Mouse (Mus musculus) forelimb bud, embryonic 11.5 days (tissue): ENCODE results near the gene Ncln.

Experiments used
- DNase-seq: peaks from one replicate; pipeline ENCODE4 v3.0.0-alpha.2; 2012; ENCODE audit warnings: low read depth, low spot score

Gene Ncln

DNA sequence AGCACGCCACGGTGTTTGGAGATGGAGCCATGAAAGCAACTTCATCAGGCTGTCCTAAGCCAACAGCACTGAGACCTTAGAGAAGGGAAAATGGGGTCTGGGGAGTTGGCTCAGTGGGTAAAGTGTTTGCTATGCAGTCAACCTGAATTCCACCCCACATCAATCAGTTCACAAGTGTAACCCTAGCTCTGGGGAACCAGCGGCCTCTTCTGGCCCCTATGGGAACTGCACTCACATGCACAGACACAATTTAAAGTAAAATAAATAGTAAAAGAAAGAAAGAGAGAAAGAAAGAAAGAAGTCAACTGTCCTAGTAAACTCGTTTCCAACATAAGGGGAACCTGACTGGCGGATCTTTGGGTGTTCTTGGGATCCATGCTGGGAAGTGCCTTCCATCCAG, 17.6 kb upstream of the Ncln start:
- no peak for DNase-seq

DNA sequence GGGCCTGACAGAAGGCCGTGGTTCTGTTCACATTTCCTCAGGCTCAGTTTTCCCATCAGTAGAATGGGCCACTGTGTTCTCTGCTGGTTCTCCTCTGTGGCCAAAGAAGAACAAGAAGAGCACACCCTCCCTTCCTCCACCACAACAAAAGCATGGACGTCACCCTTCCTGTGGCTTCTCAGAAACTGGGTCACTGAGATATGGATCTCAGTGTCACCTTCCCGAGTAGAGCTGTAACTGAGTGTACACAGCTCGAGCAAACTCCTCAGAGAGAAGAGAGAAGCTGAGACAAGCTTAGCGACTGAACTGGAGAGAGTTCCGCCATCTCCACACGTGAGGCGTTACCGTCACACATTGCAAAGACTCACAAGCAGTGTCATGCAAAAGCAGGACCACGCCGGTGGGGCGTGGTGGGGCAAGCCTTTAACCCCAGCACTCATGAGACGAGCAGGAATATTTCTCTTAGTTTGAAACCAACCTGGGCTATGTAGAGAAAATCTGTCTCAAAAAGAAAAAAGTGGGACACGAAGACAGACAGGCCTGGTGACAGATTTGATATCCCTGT, 14.1 kb upstream of the Ncln start:
- no peak for DNase-seq

- DNase-seq, result no peak
Observed at GRCm38 (mm10) chr10:81507691-81508489, 11.7 kb upstream of the Ncln start.

- no peak for DNase-seq
Observed at GRCm38 (mm10) chr10:81507095-81507494, 10.9 kb upstream of the Ncln start.

GRCm38 (mm10) chr10:81505016-81505664, 8.9 kb upstream of the Ncln start:
- no peak for DNase-seq

DNA sequence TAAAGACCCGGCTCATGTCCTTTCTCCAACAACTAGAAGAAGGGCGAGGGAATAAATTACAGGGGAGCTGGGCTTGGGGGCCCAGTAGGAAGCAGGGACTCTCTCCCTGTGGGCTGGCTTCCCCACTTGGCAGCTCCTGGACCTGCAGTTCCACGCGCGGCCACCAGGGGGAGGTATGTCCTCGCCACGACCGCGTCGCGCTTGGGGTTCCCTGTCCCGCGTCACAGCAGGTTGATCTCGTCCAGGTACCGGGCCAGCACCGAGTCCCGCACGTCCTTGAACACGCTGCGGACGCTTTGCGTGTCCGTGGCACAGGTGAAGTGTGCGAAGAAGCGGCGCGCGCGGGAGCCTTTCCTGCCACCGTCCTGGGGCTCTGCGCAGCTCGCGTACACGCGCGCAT, 6.5 kb upstream of the Ncln start:
- DNase-seq, result peak; percentile 68

- DNase-seq, result no peak
Observed at GRCm38 (mm10) chr10:81501863-81502262, 5.7 kb upstream of the Ncln start.

- DNase-seq, result no peak
Observed at GRCm38 (mm10) chr10:81500032-81500431, 3.8 kb upstream of the Ncln start, which contains the start of gene S1pr4. TSS of gene S1pr4 (minus strand) at chr10:81500132.

- DNase-seq, result no peak
Observed at GRCm38 (mm10) chr10:81499250-81499901, 3.2 kb upstream of the Ncln start.

DNA sequence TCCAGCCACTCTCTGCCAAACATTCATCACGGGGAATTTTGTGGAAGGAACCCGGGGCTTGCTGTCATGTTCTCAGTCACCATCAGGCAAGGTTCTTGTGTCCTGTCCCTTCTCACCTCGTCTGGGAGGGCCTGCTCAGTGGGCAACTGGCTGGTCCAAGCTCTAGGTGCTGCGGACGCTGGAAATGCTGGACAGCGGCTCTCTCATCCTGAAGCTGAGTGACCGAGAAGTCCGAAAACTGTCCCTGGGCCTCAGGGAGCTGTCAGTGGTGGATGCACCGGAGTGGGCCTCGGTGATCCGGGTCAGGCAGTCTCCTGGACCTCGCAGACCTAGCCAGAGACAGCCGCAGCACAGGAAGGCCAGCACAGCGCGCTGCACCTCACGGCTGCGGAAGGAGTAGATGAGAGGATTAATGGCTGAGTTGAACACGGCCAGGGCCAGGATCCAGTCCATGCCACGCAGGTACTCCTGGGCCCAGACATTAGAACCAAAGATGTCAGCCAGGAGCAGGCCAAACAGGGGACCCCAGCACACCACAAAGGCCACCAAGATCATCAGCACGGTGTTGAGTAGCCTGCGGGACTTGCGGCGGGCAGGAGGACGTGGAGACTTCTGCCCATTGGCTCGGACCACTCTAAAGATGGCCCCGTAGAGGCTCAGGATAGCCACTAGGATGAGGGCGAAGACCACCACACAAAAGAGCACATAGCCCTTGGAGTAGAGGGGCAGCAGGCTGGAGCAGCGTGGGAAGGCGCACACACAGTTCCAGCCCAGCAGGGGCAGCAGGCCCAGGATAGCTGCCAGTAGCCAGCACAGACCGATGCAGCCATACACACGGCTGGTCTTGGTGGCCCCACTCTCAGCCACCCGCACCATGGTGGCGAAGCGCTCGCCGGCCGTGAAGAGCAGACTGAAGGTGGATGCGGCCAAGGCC, 2.4 kb upstream of the Ncln start:
- no peak for DNase-seq

- DNase-seq, result no peak
Observed at GRCm38 (mm10) chr10:81497401-81498270, 1.4 kb upstream of the Ncln start.

GRCm38 (mm10) chr10:81496969-81497368, 777 bp upstream of the Ncln start:
- no peak for DNase-seq

DNA sequence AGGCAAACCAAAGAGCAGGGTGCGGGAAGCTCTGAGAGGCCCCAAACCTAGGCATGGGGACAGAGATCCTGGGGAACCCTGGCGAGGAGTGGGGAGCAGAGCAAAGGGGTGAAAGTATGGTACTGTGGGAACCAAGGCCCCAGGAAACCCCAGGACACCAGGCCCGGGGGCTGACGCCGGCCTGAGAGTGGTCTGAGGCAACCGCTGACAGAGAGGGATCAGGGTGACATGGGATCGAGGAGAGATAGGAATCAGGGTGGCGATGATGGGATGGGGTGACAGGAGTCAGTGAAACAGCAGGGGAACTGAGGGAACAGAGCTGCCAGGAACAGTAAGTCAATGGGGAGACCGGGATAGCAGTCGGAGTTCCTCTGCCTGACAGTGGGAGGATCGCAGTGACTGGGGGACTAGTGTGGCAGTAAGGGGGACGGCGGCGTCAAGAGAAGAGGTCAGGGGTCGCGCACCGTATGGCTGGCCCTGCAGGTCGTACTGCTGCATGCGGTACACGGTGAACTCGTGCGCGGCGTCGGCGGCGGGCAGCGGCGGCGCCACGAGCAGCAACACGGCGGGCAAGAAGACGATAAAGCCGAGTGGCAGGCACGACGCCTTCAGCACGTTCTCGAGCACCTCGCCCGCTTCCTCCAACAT, 452 bp downstream of the Ncln start:
- no peak for DNase-seq

DNA sequence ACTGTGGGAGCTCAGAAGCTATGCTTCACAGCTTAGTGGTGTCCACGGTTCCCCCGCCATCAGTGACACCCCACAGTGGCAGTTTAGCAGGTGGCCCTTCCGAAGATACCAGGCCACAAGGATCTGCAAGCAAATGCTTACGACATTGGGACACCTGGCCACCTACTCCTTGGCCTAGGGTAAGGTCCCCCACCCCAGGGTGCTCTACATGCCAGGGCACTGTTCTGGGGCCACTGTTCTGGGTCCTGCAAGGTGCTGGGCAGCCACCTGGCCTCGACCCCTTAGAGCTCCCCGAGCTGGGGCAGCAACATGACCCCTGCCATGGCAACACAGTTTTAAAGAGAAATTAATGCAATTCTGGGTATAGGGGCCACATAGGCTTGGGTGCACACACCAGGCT, 1.0 kb downstream of the Ncln start:
- DNase-seq, result no peak

GRCm38 (mm10) chr10:81494260-81495041, 1.7 kb downstream of the Ncln start:
- no peak for DNase-seq

DNA sequence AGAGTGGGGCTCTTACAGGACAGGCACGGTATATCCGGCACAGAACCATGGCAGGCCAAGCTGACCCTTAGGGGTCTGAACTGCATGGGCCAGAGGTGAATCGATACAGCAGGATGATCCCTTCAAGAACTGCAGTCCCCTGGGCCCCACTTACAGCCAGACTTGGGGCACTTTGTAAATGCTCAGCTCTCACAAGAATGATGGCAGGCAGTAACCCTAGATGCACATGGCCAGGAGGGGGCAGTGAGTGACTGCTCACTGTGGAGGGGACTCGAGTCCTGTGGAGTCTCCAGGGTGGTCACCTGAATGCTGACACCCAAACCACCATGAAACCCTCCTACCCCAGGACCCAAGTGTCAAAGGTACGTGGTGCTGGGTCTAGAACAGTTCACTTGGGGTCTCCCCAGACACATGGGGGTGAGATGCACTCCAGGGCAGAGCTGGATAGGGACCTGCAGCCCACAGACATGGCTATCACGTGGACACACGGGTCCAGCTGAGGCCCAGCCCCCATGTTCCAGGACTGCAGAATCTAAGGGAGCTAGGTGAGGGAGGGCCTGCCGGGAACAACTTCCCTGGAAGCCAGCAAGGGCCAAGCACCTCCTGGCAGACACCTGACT, 2.5 kb downstream of the Ncln start:
- no peak for DNase-seq

DNA sequence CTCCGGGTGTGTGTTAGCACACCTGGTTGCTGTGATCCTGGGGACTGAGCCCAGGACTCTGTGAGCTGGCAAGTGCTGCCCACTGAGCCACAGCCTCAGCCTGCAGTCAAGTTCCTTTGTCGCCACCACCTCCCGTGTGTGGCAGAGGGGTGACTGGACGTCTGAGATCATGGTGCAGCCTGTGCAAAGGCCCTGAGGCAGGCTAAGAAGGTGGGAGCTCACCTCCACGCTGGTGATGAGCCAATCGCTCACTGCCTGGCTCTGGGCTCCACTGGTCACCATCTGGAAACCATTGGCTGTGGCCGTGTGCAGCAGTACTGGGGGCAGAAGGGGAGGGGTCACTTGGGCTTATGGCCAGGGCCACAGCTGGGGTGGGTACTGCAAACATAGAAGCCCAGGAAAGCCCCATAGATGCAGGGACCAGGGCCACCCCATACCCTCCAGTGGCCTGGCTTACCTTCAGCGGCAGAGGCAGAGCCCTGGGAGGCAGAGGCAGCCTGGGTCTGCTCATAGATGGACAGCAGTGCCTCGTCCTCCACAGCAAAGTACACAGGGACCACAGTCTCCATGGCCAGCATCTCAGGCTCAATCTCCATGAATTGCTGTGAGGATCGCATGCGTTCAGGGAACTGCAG, 3.5 kb downstream of the Ncln start:
- DNase-seq, result no peak

- no peak for DNase-seq
Observed at GRCm38 (mm10) chr10:81491018-81491417, 5.2 kb downstream of the Ncln start.
